Mouse (Mus musculus): ENCODE data around the gene Mapk8ip2.

The Mapk8ip2 gene

DNA sequence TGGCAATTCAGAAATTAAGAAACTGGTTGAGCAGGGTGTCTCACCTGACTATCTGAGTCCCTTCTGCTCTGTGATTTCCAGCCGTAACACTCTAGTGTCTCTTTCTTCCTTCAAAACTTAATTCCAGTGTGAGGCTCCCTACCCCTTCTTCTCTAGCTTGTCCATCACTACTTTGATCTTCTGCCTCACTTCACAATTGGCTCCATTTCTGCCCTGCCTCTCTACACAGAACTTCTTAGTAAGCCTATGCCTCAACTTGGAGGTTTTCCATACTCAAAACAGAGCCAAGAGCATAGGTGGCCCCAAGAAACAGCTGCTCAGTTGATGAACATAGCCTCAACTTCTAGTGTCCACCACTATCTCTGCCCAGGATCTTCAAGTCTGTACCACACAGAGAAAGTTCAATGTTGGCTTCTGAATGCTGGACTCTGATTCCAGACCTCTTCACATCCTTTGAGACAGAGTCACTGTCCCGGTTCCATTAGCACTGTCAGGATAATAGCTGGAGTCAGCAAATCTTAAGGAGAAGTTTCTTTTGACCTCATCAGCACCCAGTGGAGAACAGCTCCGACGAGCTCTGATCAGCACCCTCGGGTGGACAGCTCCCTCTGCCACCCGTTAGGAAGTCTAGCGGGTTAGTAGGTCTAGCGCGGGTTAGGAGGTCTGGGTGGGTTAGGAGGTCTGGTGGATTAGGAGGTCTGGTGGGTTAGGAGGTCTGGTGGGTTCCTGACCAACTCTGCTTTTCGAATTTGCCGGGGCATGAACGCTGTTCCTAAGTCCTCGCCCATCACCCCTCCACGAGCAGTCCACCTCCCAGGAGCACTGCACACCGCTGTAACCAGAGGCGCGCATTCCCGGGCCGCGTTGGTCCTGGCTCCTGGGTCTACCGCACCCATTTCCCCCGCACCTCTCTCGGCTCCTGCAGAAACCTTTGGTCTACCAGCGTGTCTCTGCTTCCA, 528 bp upstream of the Mapk8ip2 start:
- DNase-seq: no peak

DNA sequence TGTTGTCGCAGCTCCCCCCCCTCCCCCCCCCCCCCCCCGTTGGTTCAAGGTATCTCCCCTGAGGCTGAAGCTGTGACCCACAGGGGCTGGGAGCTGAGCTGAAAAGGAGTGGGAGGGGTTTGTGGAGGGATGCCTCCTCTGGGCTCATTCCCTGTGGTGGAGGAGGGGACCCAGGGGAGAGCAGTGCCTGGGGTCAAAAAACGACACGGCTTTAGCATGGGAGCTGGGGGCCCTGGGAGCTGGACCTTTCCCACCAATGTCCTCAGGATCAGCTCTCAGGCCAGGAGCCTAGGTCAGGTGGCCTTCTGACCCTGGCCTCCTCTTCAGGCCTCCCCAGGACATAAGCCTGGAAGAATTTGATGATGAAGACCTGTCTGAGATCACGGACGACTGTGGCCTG, 1.1 kb downstream of the Mapk8ip2 start:
- peak; percentile 55 for DNase-seq

DNA sequence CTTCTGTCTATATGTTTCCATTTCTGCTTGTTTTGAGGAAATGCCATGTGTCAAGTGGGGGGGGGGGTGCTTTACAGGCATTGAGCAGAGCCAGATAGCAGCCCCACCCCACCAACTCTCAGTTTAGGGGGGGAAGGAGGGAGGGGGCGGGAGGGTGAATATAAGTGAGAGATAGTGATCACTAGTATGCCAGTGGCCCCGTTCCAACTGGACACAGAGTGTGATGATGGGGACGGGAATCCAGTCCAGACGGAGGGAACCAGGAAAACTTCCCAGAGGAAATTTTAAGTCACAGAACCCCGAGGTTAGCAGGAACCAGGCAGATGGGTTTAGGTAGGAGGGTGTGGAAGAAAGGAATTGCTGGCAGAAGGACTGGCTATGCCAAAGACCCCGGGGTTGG, 1.9 kb downstream of the Mapk8ip2 start:
- no peak for DNase-seq

DNA sequence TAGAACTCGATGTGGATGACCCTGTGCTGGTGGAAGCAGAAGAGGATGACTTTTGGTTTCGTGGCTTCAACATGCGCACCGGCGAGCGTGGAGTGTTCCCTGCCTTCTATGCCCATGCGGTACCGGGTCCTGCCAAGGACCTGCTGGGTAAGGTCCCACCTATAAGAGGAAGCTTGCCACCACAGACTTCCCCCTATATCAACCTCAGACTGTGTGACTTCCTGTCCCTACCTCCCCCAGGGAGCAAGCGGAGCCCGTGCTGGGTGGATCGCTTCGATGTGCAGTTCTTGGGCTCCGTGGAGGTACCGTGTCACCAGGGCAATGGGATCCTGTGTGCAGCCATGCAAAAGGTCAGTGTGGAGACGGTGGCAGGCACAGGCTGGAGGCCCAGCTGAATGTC, 5.2 kb downstream of the Mapk8ip2 start:
- peak; percentile 24 for DNase-seq

DNA sequence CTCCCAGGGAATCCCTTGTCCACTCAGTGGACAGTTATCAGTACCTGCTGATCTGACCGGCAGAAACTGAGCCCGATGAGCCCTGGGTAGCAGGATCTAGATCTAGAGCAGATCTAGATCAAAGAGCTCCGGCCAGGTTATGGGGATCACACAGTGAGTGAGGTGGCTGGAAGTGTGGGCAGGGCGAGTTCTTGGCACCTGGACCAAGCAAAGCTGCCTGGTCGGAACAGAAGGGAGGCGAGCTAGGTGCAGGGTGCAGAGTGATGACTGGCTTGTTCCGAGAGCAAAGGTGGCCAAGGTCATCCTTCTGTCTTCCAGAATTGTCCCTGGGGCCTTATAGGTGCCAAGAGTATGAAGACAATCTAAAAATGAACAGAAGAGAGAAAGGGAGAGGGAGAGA, 6.1 kb downstream of the Mapk8ip2 start:
- peak; percentile 63 for DNase-seq

DNA sequence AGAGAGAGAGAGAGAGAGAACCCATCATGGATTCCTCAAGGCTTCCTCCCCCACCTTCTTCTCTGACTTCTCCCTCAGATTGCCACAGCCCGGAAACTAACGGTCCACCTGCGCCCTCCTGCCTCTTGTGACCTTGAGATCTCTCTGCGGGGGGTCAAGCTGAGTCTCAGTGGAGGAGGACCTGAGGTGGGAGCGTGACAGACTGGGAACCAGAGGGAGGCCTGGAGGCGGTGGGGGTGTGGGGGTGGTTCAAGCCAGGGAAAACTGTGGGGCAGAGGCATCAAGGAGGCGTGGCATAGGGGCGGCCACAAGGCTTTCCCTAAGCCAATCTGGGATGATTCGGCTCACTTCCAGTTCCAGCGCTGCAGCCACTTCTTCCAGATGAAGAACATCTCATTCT, 6.6 kb downstream of the Mapk8ip2 start:
- DNase-seq: peak; percentile 75

DNA sequence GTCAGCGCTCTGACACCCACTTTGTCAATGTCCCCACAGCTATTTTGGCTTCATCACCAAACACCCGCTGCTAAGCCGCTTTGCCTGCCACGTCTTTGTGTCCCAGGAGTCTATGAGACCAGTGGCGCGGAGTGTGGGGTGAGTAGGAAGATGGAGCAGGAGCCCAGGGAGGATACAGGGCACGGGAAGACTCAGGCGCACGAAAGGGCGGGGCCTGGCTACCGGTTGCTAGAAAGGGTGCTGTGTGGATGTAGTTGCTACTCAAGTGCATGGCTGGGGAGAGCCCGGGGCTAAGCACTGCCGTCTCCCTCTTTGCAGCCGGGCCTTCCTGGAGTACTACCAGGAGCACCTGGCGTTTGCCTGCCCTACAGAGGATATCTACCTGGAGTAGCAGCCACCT, 7.6 kb downstream of the Mapk8ip2 start:
- peak; percentile 36 for DNase-seq

DNA sequence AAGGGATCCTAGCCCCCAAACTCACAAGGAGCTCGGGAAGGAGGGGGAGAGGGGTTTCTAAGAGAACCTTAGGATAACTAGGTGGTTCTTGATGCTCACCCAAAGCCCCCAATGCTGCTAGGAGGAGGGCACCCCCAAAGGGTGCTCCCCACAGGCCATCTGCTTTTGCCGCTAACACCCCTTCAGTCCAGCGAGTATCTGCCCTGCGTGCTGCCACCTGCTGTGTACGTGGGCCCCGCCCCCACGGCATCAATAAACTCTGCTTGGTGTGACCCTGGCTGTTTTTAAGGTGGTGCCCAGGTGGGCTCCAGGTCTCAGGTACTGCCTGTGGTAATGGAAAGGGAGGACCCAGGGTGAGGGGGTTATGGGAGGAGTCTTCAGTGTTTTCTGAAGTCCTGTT, 8.5 kb downstream of the Mapk8ip2 start:
- DNase-seq: no peak

DNA sequence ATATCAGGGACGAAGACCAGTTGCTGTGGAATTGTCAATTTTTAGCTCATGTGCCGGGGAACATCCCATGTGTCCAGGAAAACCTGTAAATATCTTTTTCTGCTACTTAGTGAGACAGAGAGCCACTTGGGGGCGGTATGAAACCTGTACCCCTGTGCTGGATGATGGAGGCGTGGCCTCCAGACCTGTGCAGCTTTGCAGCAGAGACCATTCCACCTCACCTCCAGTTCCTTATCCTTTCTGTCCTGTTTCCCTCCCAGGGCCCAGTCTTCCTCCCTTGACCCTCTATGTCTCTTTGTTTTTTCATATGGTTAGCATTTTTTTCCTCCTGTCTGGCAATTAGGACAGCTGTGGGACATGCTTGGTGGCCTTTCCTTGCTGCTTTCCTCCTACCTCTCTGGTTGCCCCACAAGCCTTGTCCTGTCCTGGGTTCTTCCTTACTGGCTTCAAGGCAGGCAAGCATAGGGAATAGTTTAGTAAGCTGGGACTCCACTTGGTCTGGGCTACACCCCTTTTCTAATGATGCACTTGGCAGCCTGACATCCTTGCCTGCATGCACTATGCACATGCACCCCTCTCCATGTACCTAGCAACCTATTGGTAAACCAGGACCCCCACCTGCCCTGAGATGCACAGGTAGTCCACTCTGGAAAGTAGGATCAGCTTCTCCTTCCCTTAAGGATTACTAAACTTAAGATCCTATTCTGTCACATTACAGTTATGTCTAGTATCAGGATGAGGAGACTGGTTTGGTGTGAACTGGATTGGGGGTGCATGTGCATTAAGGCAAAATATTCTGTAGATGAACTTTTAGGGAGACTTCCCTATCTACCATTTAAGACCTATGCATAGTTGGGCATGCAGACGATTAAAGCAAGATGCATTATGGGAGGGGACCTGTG, 9.9 kb downstream of the Mapk8ip2 start:
- DNase-seq: no peak

DNA sequence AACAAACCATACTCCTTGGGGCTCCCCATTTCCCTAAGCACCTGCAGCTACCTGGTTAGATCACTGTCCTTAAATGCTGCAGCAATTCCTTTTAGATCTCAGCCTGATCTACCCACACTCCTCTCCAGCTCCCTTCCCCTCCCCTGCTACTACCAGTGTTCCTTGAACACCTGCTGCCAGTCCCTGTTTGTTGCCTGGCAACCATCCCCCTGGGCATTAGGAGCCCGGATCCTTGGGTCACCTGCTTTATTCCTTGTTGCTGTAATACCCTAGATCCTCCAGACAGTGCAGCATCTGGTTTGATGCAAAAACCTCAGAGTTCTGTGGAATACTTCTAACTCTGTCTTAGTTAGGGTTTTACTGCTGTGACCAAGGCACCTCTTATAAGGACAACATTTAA, 11.3 kb downstream of the Mapk8ip2 start:
- no peak for DNase-seq

DNA sequence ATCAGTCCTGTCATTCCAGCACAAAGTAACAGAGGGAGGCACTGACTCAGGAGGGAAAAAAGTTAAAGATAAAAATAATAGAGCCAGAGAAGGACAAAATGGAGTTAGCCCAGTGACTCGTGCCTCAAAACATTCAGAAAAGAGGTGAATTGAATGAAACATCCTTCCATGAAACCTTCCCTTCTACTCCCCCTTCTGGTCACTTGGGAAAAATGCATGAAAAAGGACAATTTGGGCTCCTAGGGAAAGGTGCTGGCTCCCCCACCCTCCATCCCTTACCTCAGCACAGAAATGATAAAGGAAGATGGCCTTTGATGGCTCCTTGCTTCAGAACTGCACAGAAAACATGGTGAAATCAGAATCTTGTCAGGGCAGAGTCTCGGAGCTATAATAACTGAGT, 14.9 kb downstream of the Mapk8ip2 start:
- DNase-seq: no peak

DNA sequence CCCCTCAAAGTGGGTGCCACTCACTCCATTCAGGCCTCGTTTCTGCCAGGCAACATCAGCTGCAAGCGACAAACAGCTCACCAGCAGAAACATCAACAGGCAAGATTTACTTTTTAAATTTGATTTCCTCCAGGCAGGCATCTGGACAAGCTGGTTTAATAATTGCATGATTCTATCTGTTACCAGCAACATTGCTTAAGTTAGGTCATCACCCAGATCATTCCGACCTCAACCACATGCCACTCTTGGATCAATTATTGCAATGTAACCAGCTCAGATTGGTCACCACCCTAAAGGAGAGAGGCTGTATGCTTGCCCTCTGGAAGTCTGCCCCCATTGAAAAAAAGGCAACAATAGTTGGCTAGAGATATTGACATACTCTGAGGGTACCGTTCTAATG, 17.8 kb downstream of the Mapk8ip2 start:
- DNase-seq: no peak

DNA sequence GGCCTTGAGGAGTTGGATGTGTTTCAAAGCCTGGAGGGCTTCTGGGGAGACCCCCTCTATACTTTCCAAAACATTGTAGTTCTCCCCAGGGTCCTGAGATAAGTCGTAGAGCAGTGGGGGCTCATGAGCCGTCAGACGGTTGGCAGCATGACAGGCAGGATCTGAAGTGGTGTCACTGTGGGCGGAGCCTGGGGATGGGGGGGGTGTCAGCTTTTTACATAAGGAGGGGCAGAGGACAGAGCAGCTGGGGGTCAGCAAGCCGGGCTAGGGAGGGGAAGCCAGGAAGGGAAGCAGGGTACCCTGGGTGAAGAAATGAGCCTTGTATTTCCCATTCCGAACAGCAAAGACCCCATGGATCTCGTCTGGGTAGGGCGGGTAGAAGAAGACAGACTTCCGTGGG, 19.7 kb downstream of the Mapk8ip2 start:
- peak; percentile 42 for DNase-seq

DNA sequence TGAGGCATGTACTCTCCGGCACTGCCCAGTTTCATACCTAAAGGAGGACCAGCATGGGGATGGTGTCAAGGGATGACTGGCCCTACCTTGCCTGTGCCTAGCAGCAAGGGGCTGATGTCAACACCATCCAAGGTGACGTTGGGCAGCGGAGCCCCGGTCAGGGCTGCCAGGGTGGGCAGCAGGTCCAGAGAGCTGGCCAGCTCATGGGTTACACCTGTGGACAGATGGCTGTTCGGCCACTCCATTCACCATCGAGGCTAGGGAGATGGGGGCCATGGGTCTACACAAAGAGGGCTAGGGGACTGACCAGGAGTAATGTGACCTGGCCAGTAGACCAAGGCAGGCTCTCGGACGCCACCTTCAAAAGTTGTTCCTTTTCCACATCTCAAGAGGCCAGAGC, 20.2 kb downstream of the Mapk8ip2 start:
- peak; percentile 44 for DNase-seq

DNA sequence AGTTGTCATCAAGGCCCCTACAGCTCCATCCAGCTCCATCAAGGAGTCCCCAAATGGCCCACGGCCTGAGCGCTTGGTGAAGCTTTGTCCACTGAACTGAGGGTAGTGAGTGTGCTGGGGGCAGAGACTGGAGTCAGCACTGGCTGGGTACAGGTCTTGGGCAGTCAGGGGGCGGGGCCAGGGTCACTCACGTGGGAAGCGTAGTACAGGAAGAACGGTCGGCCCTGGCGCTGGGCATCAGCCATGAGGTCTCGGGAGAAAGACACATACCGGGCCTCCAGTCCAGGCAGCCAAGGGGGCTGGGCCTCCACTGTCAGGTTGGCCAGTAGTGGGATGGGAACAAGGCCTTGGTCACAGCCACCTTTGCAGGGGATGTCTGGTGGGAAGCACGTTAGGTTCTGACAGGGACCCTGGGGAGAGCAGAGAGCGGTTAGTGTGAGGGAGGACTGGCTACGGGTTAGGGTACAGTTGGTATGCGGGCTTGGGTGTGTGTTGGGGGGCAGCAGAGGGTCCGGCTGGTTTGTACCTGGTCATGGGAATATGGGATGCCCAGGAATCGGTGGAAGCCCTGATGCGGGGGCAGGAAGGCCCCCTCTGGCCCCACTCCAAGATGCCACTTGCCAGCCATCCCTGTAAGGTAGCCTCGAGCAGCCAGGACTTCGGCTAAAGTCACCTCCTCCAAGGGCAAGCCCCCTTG, 21.0 kb downstream of the Mapk8ip2 start:
- DNase-seq: peak; percentile 75

DNA sequence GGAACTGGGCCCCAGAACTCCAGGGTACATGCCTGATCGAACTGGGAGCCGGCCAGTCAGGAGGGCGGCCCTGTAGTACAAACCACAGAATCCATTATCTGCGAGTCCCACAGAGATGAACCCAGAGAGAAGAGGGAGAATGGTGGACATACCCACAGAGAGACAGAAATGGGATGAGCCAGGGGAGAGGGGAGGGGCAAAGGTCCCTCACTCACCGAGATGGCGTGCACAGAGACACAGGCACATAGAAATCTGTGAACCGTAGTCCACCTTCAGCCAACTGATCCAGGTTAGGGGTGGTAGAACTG, 21.5 kb downstream of the Mapk8ip2 start:
- DNase-seq: no peak

DNA sequence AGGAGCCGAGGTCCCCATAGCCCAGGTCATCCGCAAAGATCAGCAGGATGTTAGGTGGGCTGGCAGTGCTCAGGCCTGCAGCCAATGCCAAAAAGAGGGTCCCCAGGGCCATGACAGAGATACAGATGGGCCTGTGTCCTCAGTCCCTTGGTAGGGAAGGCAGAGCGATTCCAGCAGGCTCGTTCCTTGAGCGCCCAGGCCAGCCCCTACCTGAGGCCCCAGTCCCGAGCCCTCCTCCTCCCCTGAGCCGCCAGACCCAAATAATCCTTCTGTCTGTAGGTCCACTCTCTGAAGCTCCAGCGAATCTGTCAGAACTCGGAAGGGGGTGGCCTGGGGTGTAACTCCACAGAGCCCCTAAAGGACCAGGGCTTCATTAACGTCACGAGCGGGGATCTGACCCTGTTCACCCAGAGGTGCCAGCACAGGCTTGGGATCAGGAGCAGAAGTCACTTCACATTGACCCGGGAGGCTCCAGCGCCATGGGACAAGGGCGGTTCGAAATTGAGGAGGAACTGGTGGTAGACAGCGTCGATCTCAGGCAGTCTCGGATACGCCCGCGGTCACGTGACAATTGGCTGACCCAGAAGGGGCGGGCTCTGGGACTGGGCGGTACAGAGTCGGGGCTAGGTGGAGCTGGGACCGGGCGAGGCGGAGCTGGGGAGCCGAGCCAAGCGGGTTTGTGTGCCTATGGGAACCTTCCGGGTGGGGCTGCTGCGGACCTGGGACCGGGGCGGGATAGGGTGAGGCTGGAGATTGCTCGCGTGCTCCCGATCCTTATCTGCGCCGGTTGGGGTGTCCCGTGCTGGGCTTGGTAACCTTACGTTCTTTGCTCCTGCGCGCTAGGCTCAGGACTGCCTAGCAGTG, 22.1 kb downstream of the Mapk8ip2 start:
- DNase-seq: peak; percentile 96

DNA sequence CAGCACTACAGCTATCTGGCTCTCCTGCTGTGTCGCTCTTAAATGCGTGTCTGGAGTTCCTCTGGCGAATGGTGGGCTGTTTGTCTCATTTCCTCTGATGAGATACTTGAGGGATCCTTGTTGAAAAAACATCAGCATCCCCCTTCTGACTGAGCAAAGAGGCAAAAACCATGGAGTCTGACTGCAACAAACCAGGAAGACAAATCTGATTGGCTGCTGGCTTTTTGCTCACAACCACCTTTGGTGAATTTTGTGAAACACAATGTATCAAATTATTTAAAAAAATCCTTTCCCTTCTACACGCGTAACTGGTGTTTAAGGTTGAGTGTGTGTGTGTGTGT, 22.7 kb downstream of the Mapk8ip2 start:
- no peak for DNase-seq

DNA sequence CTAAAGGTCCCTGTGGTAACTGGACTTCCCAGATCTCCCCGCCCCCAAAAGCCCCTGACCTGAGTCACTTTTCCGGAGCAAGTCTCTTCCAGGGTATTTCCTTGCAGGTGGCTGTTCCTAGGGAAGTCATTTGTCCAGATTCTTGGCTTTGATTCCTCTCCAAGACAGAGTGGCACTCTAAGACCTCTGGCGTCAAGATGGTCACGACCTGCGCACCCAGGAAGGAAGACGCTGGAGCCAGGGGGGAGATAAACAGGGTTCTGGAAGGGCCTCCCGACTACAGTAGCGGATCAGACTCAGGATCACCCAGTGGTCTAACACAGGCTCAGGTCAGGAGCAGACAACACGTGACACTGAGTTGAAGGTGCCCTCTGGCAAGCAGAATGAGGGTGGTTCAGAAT, 23.4 kb downstream of the Mapk8ip2 start, which contains the start of gene Arsa:
Arsa (minus strand) TSS at position 335 of the 401 bp plus-strand sequence.
- DNase-seq: peak; percentile 51

DNA sequence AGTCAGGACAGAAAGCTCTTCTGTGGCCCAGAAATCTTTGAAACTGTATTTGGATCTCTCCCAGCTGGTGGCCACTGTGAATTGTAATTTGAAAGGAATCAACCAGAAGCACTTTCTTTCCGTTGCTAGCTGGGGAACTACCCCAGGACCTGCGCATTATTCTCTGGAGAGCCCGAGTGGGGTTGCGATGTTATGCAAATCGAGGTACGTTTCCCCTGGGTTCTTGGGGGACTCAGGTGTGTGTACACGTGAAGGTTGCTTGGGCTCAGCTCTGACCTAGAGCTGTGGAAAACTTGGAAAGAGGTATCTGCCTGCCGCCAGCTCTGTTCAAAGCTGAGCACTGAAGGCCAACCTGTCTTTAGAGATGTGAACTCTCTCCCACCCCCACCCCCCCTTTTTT, 24.1 kb downstream of the Mapk8ip2 start:
- no peak for DNase-seq

DNA sequence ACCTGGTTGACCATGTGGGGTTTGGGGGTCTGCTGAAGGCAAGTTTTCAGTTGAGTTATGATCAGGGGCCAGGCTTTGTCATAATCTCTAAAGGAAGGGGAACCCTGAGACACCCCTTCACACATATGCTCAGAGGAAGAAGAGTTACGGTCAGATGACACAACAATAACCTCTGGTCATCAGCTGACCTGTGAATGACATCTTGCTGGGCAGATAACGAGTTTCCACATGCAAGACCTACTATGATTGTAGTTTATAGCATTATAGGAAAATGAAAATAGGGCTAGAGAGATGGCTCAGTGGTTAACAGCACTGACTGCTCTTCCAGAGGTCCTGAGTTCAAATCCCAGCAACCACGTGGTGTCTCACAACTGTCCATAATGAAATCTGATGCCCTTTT, 24.9 kb downstream of the Mapk8ip2 start:
- DNase-seq: no peak

DNA sequence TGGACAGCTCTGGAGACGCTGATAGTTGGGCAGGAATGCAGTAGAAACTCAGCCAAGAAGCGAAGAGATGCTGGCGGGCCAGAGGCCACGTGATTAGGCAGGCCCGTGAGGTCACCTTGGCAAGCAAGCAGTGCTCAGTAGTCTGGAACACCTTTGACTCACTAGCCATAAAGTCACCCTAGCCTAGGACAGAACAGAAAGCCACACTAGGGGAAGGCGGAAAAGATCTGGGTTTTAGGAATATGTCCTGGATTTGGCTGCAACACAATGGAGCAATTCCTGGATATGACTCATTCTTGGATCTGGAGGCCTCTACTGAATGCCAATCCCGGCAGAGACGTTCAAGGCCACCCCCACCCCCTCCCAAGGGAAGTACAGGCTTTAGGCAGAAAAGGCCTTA, 26.9 kb downstream of the Mapk8ip2 start:
- peak; percentile 82 for DNase-seq
